Mouse (Mus musculus) frontal cortex, postnatal 14 days (tissue): ENCODE measurements around the gene Rasgef1b.

ENCODE experiments used
- DNase-seq, 2 experiments: peaks; one replicate each; pipeline ENCODE4 v3.0.0; 2022; ENCODE audit warnings: low spot score in 2 of 2

Gene Rasgef1b

GRCm38 (mm10) chr5:99707261-99707660 lies 21.6 kb downstream of the Rasgef1b start:
- no peak for DNase-seq

- DNase-seq = no peak
These were observed 27.1 kb downstream of the Rasgef1b start for GRCm38 (mm10) chr5:99701811-99702210.

- DNase-seq = no peak
These were observed 34.0 kb downstream of the Rasgef1b start for GRCm38 (mm10) chr5:99694712-99695360.

- no peak for DNase-seq
These were observed 39.0 kb downstream of the Rasgef1b start for GRCm38 (mm10) chr5:99689909-99690308.

GRCm38 (mm10) chr5:99687894-99688293 lies 41.0 kb downstream of the Rasgef1b start:
- DNase-seq = no peak

GRCm38 (mm10) chr5:99684023-99684422 lies 44.8 kb downstream of the Rasgef1b start:
- no peak for DNase-seq

- no peak for DNase-seq
These were observed 58.8 kb downstream of the Rasgef1b start for GRCm38 (mm10) chr5:99669971-99670571.

- no peak for DNase-seq
These were observed 72.8 kb downstream of the Rasgef1b start for GRCm38 (mm10) chr5:99656024-99656423.

GRCm38 (mm10) chr5:99652931-99653330 lies 75.9 kb downstream of the Rasgef1b start:
- no peak for DNase-seq

- DNase-seq = no peak
These were observed 87.5 kb downstream of the Rasgef1b start for GRCm38 (mm10) chr5:99641407-99641806.

- no peak for DNase-seq
These were observed 92.3 kb downstream of the Rasgef1b start for GRCm38 (mm10) chr5:99636575-99636974.

- no peak for DNase-seq
These were observed 94.8 kb downstream of the Rasgef1b start for GRCm38 (mm10) chr5:99634010-99634541.

GRCm38 (mm10) chr5:99633548-99633947 lies 95.3 kb downstream of the Rasgef1b start:
- no peak for DNase-seq

- no peak for DNase-seq
These were observed 96.1 kb downstream of the Rasgef1b start for GRCm38 (mm10) chr5:99632649-99633310.

- DNase-seq = no peak
These were observed 98.8 kb downstream of the Rasgef1b start for GRCm38 (mm10) chr5:99630087-99630486.

- no peak for DNase-seq
These were observed 103.3 kb downstream of the Rasgef1b start for GRCm38 (mm10) chr5:99625603-99626002.

GRCm38 (mm10) chr5:99620771-99621170 lies 108.1 kb downstream of the Rasgef1b start:
- DNase-seq = no peak

- DNase-seq = no peak
These were observed 111.5 kb downstream of the Rasgef1b start for GRCm38 (mm10) chr5:99617271-99617800.

GRCm38 (mm10) chr5:99613321-99614118 lies 115.3 kb downstream of the Rasgef1b start:
- DNase-seq = no peak

- DNase-seq = no peak
These were observed 121.3 kb downstream of the Rasgef1b start for GRCm38 (mm10) chr5:99607602-99608001.

- no peak for DNase-seq
These were observed 122.6 kb downstream of the Rasgef1b start for GRCm38 (mm10) chr5:99606164-99606858.
